Mouse (Mus musculus) ES-E14 (cell line): ENCODE data around the gene Hoxc10.
A peak's percentile ranks its signal among the peaks of the same experiment; 100 is the strongest.

Source experiments
- CHD2 ChIP-seq: IDR thresholded peaks from 2 replicates; pipeline ENCODE4 v1.6.1; 2014; ENCODE audit warnings: mild to moderate bottlenecking, low read depth, low read length, inconsistent platforms
- MAFK ChIP-seq: IDR thresholded peaks from 2 replicates; pipeline ENCODE4 v1.6.1; 2014; ENCODE audit warnings: mild to moderate bottlenecking, low read depth, low read length, inconsistent platforms; ENCODE audit not compliant: insufficient read depth
- ZC3H11A ChIP-seq: IDR thresholded peaks from 2 replicates; pipeline ENCODE4 v1.6.1; 2012; ENCODE audit warnings: low read depth, mild to moderate bottlenecking, inconsistent platforms, low read length, borderline replicate concordance
- ZNF384 ChIP-seq: IDR thresholded peaks from 2 replicates; pipeline ENCODE4 v1.6.1; 2012; ENCODE audit warnings: low read depth, low read length, inconsistent platforms

DNA sequence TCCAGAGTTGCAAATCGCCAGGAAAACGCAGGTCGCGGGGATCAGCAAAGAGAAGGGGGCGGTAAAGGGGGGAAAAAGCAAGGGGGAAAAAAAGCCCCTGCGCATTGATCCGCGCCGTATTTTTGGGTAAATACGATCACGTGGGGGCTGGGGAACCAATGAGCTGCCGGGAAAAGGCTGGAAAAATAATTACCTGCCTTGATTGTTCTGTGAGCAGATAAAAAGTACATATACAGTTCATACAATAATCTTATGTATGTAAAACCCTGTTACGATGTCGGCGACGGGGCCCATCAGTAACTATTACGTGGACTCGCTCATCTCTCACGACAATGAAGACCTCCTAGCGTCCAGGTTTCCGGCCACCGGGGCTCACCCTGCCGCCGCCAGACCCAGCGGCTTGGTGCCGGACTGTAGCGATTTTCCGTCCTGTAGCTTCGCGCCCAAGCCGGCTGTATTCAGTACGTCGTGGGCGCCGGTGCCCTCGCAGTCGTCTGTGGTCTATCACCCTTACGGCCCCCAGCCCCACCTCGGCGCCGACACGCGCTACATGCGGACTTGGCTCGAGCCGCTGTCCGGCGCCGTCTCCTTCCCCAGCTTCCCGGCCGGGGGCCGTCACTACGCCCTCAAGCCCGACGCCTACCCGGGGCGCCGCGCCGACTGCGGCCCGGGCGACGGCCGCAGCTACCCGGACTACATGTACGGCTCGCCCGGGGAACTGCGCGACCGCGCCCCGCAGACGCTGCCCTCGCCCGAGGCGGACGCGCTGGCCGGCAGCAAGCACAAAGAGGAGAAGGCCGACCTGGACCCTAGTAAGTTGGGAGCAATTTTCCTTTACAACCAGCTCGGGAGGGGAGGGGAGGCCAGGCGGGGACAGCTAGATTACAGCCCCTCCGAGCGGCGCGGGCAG is 15.0 kb downstream of the Hoxc10 start:
- no peak for TF ChIP-seq ZNF384
- TF ChIP-seq ZC3H11A: no peak
- no peak for TF ChIP-seq MAFK
- 0 out of 2 replicates have a peak, but pooled peaks have one; percentile 38 for TF ChIP-seq CHD2
